Mouse (Mus musculus) left cerebral cortex, postnatal 25 days (tissue): Measurements from ENCODE around the gene Tmem30a. TPM values are rescaled to one million over a fixed set of nuclear protein-coding genes. Genes with fewer than 3 reads are reported as not detected.
A peak's percentile ranks its signal among the peaks of the same experiment; 100 is the strongest.

Source experiments
- DNase-seq, 2 experiments: peaks; one replicate each; pipeline ENCODE4 v3.0.0; 2022; ENCODE audit warnings: low spot score in 2 of 2, mixed read lengths in 1 of 2
- intact Hi-C: fragments of 180-260 bp; cut with DNase I; formaldehyde crosslinking; loops from one replicate; pipeline ENCODE4 v1.15.1; 2025
- total RNA-seq, 2 experiments: library from RNA; stranded (reverse); gene quantifications; 2 replicates each; pipeline ENCODE4 v1.2.3; 2021

Tmem30a gene
- total RNA-seq, 2 experiments from 2014 or later, result 255 to 267 TPM

DNA sequence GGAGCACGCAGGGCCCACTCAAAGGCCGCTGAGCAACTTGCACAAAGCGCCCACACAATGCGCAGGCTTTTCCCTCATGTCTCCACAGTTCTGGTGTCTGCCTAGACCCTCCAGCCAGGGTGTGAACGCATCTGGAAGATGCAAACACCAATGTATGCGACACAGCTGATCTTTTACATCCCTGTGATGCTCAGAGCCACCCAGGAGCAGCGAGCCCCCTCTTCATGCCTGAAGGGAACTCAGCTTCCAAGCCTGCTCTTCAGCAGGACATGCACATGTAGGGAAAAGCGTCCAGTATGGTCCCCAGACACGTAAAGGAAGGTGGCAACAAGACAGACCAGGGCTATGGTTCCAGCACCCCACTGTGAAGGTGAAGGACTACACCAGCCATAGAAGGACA is 73.2 kb downstream of the Tmem30a start:
- intact Hi-C loops, result loop anchor here (2.0 to 5.0 kb wide), 5 partner anchors 931 to 1123 kb away; no protein-coding TSS in a partner anchor
- DNase-seq, result peak in 1 of 2 experiments; percentile 22

DNA sequence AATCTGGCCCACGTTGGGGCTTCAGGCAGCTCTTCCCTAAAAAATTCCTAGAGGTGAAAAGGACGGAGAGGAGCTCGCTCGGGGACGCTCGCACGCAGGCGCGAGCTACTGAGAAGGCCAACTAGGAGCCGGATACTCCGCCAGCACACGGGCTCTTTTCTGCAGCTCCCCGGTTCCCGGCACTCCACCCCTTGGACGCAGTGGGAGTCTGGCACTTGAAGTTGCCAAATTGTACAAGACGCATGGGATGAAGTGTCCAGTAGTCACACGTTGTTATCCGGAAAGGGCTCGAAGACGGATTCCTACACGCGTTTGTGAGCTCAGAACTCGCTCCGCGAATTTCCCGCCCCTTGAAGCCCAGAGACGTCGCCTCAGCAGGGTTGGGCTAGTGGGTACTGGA is 73.9 kb downstream of the Tmem30a start:
- DNase-seq, result peak in 1 of 2 experiments; percentile 9
- intact Hi-C loops, result no loop called here

Other genes with a start within 250 kb of the Tmem30a start
- 1 to 10 TPM; 6.5 to 7.7 TPM for gene Col12a1, start 74.7 kb downstream of the Tmem30a start, total RNA-seq
- gene Cox7a2, start 33.6 kb downstream of the Tmem30a start, total RNA-seq, result 100 to 1,000 TPM; 397 to 417 TPM
- 10 to 100 TPM; 15.2 to 22.7 TPM for gene Filip1, start 219.3 kb upstream of the Tmem30a start, total RNA-seq